Mouse (Mus musculus): ENCODE results near the gene Idh1. TPM values are rescaled to one million over a fixed set of nuclear protein-coding genes. Genes with fewer than 3 reads are reported as not detected.

Gene Idh1
- polyA plus RNA-seq, 1 experiment from 2014 or later = 262 TPM

DNA sequence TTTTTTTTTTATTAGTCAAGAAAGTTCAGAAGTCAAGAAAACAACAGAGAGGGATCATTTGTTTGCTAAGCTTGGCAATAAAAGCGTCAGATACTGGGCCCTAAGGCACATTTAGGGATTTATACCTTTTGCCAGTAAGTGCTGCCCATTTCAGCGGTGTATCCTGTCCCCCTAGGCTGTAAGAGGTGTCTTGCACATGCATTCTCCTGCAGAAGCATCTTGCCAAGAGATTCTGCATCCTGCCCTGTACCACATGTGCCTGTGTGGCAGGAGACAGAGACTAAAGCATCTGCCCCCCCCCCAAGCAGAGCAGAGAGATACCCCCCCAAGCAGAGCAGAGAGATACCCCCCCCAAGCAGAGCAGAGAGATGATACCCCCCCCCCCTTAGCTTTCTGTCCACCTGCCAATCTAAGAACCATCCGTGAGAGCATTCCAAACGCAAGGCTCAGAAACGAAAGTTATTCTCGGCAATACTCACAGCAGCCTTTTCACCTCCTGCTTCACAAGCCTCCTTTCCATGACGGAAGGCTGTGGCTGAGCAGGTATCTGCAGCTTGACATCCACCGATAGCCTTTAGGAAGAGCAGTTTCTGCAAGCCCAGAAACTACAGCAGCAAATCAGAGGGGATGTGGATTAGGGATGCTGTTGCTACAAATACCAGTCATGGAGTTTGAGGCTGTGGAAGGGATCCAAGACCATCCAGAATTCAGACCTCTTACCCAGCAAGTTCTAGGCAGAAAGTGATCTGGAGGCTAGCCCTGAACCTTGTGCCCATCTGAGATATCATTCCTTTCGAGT, 63.5 kb downstream of the Idh1 start, which contains the start of gene D630023F18Rik:
TSS of gene D630023F18Rik (minus strand) at position 641 of the 799 bp plus-strand sequence.
- DNase-seq (ENCODE audit: low spot score) (no peak), ATAC-seq (replicated peaks; ENCODE audit: insufficient number of reproducible peaks, low FRiP score, low TSS enrichment, low read depth) (no peak)
- Histone ChIP-seq H3K27ac (replicated peaks; ENCODE audit: low read depth, low read length) (no peak within 1 kb of the TSS), H3K36me3 (replicated peaks; ENCODE audit: control insufficient read depth, insufficient read depth, low read depth, low read length) (no peaks in the 10 kb centered on the region), H3K27me3 (ENCODE audit: control insufficient read depth, insufficient read depth, low read length) (no peaks in the 10 kb centered on the region), H3K9ac (replicated peaks; ENCODE audit: low read length) (no peak within 1 kb of the TSS), H3K9me3 (replicated peaks; ENCODE audit: control insufficient read depth, low read length) (no peaks in the 10 kb centered on the region), H3K4me3 (ENCODE audit: low read depth, low read length) (no peak within 1 kb of the TSS), H3K4me1 (ENCODE audit: control insufficient read depth, insufficient read depth, low read length) (no peaks in the 10 kb centered on the region), H3K4me2 (ENCODE audit: low read depth, low read length) (0 out of 2 replicates have a peak within 1 kb of the TSS, but pooled peaks have one; percentile 3)
- WGBS = 27% methylated on average over 9 of the region's 9 CpGs

DNA sequence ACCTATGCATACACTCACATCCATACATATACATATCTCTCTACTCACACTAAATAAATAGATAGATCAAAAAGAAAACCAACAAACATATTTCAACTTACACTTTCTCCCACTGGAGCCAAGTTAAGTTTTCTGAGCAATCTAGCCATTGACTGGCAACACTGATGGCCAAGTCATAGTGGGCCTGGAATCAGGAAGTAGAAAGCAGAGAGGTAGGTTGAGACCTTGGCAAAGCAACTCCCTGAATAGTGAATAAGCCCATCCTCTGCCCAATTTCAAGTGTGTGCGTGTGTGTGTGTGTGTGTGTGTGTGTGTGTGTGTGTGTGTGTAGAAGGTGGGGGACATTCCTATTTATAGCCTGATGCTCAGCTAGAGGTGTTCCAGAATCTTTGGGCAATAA, 66.9 kb downstream of the Idh1 start, which contains the start of gene Gm28845:
TSS of gene Gm28845 (minus strand) at position 121 of the 400 bp plus-strand sequence.
- no peaks in the 10 kb centered on the region for H3K4me1 ChIP-seq (ENCODE audit: control insufficient read depth, insufficient read depth, low read length)
- no peaks in the 10 kb centered on the region for H3K27me3 ChIP-seq (ENCODE audit: control insufficient read depth, insufficient read depth, low read length)
- 74% methylated on average over 1 of the region's 1 CpGs for WGBS
- H3K4me3 ChIP-seq (ENCODE audit: low read depth, low read length) = no peak within 1 kb of the TSS
- no peak within 1 kb of the TSS for H3K27ac ChIP-seq (replicated peaks; ENCODE audit: low read depth, low read length)
- no peaks in the 10 kb centered on the region for H3K9me3 ChIP-seq (replicated peaks; ENCODE audit: control insufficient read depth, low read length)
- ATAC-seq (replicated peaks; ENCODE audit: insufficient number of reproducible peaks, low FRiP score, low TSS enrichment, low read depth) (no peak), DNase-seq (ENCODE audit: low spot score) (no peak)
- H3K4me2 ChIP-seq (ENCODE audit: low read depth, low read length) = no peak within 1 kb of the TSS
- no peak within 1 kb of the TSS for H3K9ac ChIP-seq (replicated peaks; ENCODE audit: low read length)
- H3K36me3 ChIP-seq (replicated peaks; ENCODE audit: control insufficient read depth, insufficient read depth, low read depth, low read length) = no peaks in the 10 kb centered on the region

DNA sequence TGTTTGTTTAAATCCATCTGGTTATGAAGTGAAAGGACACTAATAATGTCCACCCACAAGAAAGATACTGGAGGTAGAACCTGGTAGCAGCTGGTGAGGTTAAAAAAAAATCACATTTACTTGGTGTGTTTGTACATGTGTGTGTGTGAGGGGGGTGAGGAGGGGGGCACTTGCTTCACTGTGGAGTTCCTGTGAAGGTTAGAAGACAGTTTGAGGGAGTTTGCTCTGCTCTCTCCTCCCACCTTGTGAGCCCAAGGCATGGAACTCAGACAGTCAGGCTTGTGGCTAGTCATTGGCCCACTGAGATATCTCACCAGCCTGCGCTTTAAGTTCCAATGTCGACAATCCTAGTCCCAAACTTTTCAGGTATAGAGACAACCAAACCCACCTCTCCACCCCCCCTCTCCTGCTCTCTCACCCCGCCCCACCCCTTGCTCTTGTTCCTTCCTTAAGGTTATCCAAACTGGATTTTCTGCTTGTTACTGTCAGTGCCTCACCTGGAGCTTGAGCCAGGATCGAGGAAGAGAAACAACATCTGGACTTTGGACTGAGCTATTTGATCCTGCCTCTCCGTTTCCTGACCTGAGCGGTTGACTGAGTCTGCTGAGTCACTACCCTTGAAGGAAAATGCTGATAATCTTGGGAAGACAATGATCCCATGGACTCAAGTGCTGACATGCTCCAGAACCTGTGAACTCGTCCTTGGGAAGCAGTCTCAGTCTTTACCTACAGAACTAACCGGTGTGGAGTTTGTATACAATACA, 68.0 kb downstream of the Idh1 start:
- H3K4me2 ChIP-seq (ENCODE audit: low read depth, low read length) = no peak overlapping the region
- 68% methylated on average over 8 of the region's 8 CpGs for WGBS
- no peaks in the 10 kb centered on the region for H3K4me1 ChIP-seq (ENCODE audit: control insufficient read depth, insufficient read depth, low read length)
- H3K27ac ChIP-seq (replicated peaks; ENCODE audit: low read depth, low read length) = no peak overlapping the region
- H3K36me3 ChIP-seq (replicated peaks; ENCODE audit: control insufficient read depth, insufficient read depth, low read depth, low read length) = no peaks in the 10 kb centered on the region
- DNase-seq (ENCODE audit: low spot score) (no peak), ATAC-seq (replicated peaks; ENCODE audit: insufficient number of reproducible peaks, low FRiP score, low TSS enrichment, low read depth) (no peak)
- no peak overlapping the region for H3K9ac ChIP-seq (replicated peaks; ENCODE audit: low read length)
- no peak overlapping the region for H3K4me3 ChIP-seq (ENCODE audit: low read depth, low read length)
- H3K9me3 ChIP-seq (replicated peaks; ENCODE audit: control insufficient read depth, low read length) = no peaks in the 10 kb centered on the region
- no peaks in the 10 kb centered on the region for H3K27me3 ChIP-seq (ENCODE audit: control insufficient read depth, insufficient read depth, low read length)

DNA sequence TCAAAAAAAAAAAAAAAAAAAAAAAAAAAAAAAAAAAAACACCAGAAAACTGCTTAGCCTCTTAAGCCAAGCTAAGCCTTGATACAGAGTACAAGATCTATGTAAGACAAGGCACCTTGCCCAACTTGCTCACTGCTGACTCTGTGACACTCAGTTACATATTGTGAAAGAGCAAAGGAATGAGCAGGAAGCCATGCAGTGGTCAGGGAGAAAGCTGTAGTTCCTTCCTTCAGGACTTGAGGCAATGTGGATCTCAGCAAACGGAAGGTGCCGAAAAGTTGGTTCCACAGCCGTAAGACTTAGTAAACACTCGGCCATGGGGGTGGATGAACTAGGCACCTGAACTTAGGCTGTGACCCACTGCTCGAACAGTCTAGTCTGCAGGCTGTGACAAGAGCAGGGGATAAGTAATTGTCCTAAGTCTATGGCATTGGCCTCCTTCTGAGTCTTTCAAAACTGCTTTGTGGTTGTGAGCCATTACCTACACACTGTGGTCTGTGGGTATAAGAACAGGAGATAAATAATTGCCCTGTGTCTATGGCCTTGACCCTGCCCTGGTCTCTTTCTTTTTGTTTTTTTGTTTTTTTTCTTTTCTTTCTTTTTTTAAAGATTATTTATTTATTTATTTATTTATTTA, 72.6 kb downstream of the Idh1 start:
- H3K27ac ChIP-seq (replicated peaks; ENCODE audit: low read depth, low read length) = no peak overlapping the region
- H3K4me3 ChIP-seq (ENCODE audit: low read depth, low read length) = no peak overlapping the region
- DNase-seq (ENCODE audit: low spot score) (no peak), ATAC-seq (replicated peaks; ENCODE audit: insufficient number of reproducible peaks, low FRiP score, low TSS enrichment, low read depth) (no peak)
- H3K9me3 ChIP-seq (replicated peaks; ENCODE audit: control insufficient read depth, low read length) = no peaks in the 10 kb centered on the region
- 97% methylated on average over 5 of the region's 5 CpGs for WGBS
- no peaks in the 10 kb centered on the region for H3K36me3 ChIP-seq (replicated peaks; ENCODE audit: control insufficient read depth, insufficient read depth, low read depth, low read length)
- no peak overlapping the region for H3K4me2 ChIP-seq (ENCODE audit: low read depth, low read length)
- no peak overlapping the region for H3K9ac ChIP-seq (replicated peaks; ENCODE audit: low read length)
- no peaks in the 10 kb centered on the region for H3K4me1 ChIP-seq (ENCODE audit: control insufficient read depth, insufficient read depth, low read length)
- H3K27me3 ChIP-seq (ENCODE audit: control insufficient read depth, insufficient read depth, low read length) = no peaks in the 10 kb centered on the region

DNA sequence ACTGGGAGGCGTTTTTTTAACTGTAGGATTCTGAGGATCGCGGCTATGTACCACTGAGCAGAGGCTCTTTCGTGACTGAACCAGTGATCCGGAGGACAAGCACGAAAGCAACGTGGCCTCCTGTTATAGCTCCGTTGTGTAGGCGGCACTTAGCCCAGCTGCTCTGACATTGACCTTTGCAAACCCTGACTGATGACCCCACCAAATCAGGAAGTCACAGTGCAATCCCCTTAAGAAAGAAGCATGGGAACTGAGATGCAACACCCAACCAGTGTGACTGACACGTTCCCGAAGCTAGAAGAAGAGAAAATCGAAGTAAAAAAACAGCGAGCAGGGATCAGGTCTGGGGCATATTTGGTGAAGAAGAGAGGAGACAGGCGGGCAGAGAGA, 73.5 kb downstream of the Idh1 start:
- Histone ChIP-seq H3K27ac (replicated peaks; ENCODE audit: low read depth, low read length) (no peak overlapping the region), H3K9me3 (replicated peaks; ENCODE audit: control insufficient read depth, low read length) (no peaks in the 10 kb centered on the region), H3K36me3 (replicated peaks; ENCODE audit: control insufficient read depth, insufficient read depth, low read depth, low read length) (no peaks in the 10 kb centered on the region), H3K27me3 (ENCODE audit: control insufficient read depth, insufficient read depth, low read length) (no peaks in the 10 kb centered on the region), H3K4me2 (ENCODE audit: low read depth, low read length) (no peak overlapping the region), H3K4me1 (ENCODE audit: control insufficient read depth, insufficient read depth, low read length) (no peaks in the 10 kb centered on the region), H3K4me3 (ENCODE audit: low read depth, low read length) (no peak overlapping the region), H3K9ac (replicated peaks; ENCODE audit: low read length) (no peak overlapping the region)
- ATAC-seq (replicated peaks; ENCODE audit: insufficient number of reproducible peaks, low FRiP score, low TSS enrichment, low read depth) = 0 out of 2 replicates have a peak, but pooled peaks have one; percentile 58
- DNase-seq (ENCODE audit: low spot score) = no peak
- WGBS = 58% methylated on average over 14 of the region's 14 CpGs

DNA sequence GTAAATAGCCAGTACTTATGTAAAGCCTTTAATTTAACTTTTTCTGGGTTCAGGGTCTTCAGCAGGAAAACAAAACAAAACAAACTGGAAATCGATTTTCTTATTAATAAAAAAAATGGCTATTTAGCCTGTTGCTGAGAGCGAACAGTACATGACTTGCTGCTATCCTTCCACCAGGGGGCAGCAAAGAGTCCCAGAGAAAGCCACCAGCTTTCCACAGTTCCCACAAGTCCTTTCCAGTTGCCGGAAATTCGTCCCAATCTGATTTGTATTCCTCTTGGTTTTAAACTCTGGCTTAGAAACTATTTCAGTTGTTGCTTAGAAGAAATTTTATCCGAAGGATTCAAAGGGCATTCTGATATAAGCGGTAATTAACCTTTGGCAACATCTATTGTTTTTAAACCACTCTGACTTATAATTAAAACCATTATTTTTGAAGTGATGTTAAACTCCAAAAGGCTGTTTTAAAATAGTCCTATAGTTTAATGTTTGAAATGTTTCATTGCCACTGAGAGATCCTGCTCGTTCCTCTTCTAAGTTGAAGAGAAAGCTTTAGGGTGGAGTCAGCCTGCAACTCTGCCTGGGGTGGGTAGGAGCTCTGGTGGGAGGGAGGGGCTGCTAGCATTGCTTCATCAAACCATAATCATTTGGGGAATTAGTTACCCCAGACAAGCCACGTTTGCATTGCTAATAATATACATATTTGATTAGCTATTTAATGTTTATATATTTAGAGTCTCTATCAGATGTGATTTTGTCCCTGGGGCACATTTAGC, 74.1 kb downstream of the Idh1 start:
- no peak for ATAC-seq (replicated peaks; ENCODE audit: insufficient number of reproducible peaks, low FRiP score, low TSS enrichment, low read depth)
- Histone ChIP-seq H3K27ac (replicated peaks; ENCODE audit: low read depth, low read length) (no peak overlapping the region), H3K27me3 (ENCODE audit: control insufficient read depth, insufficient read depth, low read length) (no peaks in the 10 kb centered on the region), H3K9ac (replicated peaks; ENCODE audit: low read length) (no peak overlapping the region), H3K9me3 (replicated peaks; ENCODE audit: control insufficient read depth, low read length) (no peaks in the 10 kb centered on the region), H3K4me3 (ENCODE audit: low read depth, low read length) (no peak overlapping the region), H3K4me2 (ENCODE audit: low read depth, low read length) (no peak overlapping the region), H3K36me3 (replicated peaks; ENCODE audit: control insufficient read depth, insufficient read depth, low read depth, low read length) (no peaks in the 10 kb centered on the region), H3K4me1 (ENCODE audit: control insufficient read depth, insufficient read depth, low read length) (no peaks in the 10 kb centered on the region)
- WGBS = 18% methylated on average over 8 of the region's 8 CpGs
- peak; percentile 93 for DNase-seq (ENCODE audit: low spot score)

DNA sequence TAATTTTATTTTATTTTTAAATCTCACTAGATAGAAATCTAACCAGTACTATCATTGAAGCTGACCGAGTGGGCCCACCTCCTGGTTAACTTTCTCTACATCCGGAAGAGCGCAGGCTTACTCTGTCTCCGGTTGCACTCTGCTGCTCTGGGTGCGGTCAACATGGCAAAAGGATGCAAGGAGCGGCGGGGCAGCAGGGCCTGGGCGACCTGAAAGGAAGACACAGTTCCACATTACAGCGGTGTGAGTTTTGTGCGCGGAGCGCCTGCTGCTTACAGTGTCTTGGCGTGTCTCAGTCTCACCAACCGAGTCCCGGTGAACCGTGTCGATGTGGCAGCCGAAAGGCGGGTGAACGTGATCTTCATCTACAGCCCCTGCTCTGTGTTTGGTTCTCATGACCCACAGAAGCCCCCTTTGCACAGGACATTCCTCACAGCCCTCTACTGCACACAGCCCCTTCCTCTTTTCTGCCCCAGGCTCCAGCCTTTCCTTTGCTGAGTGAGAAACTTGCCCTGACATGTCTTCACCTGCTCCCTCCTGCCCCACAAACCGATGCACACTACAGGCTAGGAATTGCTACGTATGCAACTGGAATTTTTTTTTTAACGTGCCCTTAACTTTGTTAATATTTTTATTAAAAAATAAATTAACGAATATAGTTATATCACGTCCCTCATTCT, 76.4 kb downstream of the Idh1 start:
- DNase-seq (ENCODE audit: low spot score) (no peak), ATAC-seq (replicated peaks; ENCODE audit: insufficient number of reproducible peaks, low FRiP score, low TSS enrichment, low read depth) (no peak)
- Histone ChIP-seq H3K9me3 (replicated peaks; ENCODE audit: control insufficient read depth, low read length) (no peaks in the 10 kb centered on the region), H3K9ac (replicated peaks; ENCODE audit: low read length) (no peak overlapping the region), H3K4me1 (ENCODE audit: control insufficient read depth, insufficient read depth, low read length) (no peaks in the 10 kb centered on the region), H3K4me3 (ENCODE audit: low read depth, low read length) (no peak overlapping the region), H3K4me2 (ENCODE audit: low read depth, low read length) (no peak overlapping the region), H3K36me3 (replicated peaks; ENCODE audit: control insufficient read depth, insufficient read depth, low read depth, low read length) (no peaks in the 10 kb centered on the region), H3K27ac (replicated peaks; ENCODE audit: low read depth, low read length) (no peak overlapping the region), H3K27me3 (ENCODE audit: control insufficient read depth, insufficient read depth, low read length) (no peaks in the 10 kb centered on the region)
- 69% methylated on average over 25 of the region's 25 CpGs for WGBS
